Mouse (Mus musculus): Measurements from ENCODE around the gene Qtrt1. TPM values are rescaled to one million over a fixed set of nuclear protein-coding genes. Genes with fewer than 3 reads are reported as not detected.
"Not testable (repeated sequence)": the region's sequence is repeated elsewhere in the genome, so short reads cannot be mapped to it uniquely, and the experiment has no call there.

Qtrt1 gene
- total RNA-seq, 2 experiments from 2014 or later: 13.6 to 17.7 TPM

GRCm38 (mm10) chr9:21451391-21451790, 39.8 kb downstream of the Qtrt1 start:
- DNase-seq: no peak

- no peak for DNase-seq
Measured at GRCm38 (mm10) chr9:21451870-21452269, 40.2 kb downstream of the Qtrt1 start.

DNA sequence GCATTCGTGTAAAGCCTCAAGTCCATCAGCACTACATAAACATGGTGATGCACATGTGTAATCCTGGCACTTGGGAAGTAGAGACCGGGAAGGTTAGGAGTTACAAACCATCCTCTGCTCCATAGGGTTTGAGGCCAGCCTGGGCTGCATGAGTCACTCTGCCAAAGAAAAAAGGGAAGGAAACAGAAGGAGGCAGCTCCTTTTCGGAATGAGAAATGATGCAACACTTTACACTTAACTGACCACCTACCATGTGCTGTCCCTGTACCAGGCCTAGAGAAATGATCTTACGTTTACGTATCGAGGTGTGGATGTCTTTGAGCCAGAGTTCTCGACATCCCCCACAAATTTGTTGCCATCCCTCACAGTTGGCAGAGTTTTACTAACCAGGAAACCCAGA, 41.4 kb downstream of the Qtrt1 start:
- no peak for DNase-seq

- DNase-seq: no peak
Measured at GRCm38 (mm10) chr9:21453459-21453858, 41.8 kb downstream of the Qtrt1 start.

DNA sequence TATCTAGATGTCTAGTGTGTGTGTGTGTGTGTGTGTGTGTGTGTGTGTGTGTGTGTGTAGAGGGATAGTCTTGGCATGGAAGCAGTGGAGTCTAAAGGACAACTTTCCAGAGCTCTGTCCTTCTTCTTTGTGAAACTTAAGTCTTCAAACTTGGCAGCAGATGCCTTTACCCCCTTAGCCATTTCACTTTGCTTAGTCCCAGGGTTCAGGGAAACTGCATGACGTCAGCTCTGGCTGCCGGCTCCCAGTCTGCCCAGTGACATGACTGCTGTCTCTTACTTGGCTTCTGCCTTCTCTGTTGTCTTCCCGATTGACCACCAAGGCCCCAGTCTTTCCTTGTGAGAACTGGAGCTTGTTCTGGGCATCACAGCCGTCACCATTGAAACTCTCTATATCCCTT, 42.9 kb downstream of the Qtrt1 start:
- DNase-seq: peak; percentile 29 to 46

DNA sequence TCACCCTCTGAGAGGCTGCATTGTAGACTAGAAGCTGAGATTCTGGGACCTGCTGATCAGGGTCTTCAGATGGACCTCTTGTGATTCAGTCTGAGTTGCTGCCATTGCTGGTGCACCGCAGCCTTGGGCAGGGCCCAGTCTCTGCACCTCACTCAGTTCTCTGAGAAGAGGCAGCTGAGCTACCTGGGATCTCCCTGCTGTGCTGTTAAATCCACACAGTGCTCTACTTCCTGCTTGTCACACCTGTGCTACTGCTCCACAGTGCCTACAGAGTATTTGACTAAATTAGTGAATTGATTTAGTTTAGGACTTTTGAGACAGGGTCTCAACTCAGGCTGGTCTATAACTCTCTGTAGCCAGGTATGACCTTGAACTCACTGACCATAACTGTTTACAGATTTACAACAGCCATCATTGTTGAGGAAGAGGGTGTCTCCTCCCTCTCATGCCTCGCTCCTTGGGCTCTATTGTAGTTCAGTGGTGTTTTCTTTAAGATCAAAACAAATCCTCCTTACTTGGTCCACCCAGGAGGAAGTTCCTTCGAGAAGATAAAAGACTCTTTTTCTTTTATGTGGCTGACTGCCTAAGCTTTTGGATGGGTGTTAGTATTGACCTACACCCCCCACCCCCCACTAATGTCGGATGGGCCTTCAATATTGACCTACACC, 43.6 kb downstream of the Qtrt1 start:
- no peak for DNase-seq

- no peak for DNase-seq
Measured at GRCm38 (mm10) chr9:21456246-21456929, 44.8 kb downstream of the Qtrt1 start.

GRCm38 (mm10) chr9:21456930-21457634, 45.4 kb downstream of the Qtrt1 start:
- DNase-seq: no peak

DNA sequence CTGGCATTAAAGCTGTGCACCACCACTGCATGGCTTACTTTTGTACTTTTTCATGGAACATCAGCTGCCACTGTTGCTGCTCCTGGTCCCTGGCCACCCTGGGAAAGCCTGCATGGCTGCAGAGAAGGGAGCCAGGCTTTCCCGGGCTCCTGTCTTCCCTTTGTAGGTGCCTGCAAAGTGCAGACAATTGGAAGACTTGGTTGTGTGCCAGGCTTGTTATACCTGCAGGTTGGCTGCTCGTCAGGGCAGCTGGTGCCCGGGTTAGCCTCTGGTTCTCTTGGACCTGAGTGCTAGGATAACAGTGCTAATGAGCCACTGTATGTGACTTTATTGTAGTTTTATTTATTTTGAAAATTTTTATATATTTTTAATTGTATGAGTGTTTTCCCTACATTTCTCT, 47.2 kb downstream of the Qtrt1 start:
- DNase-seq: no peak

DNA sequence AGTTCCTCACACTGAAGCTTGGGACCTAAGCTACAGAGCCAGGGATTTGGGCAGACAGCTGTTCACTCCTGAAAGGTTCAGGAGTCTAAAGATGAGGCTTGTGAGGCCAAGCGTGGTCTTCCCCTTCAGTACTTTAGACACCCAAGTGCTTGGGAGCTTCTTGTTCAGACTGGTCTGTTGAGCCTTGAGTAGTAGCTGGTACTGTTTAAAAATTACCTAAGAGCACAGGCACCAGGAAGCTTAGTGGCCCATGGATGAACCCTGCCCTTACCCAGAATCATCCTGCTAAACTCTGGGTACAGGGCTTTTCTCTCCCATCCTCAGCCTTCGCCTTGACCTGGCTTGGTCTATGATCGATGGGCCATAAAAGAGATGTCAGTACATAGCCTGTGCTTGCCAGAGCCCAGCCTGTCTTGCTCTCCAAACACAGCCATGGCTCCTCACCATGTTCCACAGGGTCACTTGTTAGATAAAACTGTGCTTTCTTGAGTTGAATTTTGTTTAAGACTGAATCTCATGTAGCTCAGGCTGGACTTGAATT, 48.8 kb downstream of the Qtrt1 start:
- DNase-seq: peak in 1 of 2 experiments; percentile 59

DNA sequence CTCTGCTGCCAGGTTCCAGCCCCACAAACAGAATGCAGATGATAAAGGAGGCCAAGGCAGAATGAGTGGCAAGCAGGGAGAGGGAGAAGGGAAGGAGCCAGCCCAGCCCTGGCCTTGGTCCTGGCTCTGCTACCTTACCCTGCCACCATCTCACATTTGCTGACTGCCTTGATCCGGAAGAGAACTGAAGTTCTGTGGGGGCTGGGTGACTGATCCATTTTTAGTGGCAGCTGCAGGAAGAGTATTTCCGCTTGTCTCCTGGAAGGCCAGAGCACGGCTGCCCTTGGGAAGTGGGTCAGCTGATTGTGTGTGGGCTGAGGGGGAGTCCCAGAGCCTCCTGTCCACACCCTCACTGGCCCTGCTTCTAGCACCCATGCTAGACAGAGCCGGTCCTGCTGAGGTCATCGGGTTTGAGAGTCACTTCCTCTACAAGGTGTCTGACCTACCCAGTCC, 51.5 kb downstream of the Qtrt1 start:
- peak; percentile 85 to 86 for DNase-seq

GRCm38 (mm10) chr9:21463766-21464564, 52.3 kb downstream of the Qtrt1 start:
- DNase-seq: peak; percentile 43 to 50

GRCm38 (mm10) chr9:21464565-21464928, 52.9 kb downstream of the Qtrt1 start:
- DNase-seq: not testable (repeated sequence)

GRCm38 (mm10) chr9:21469032-21470024, 57.7 kb downstream of the Qtrt1 start:
- peak; percentile 56 to 72 for DNase-seq

Other genes with a start within 250 kb of the Qtrt1 start
- 10 to 100 TPM in 1 of 2 experiments, 1 to 10 TPM in 1; 8.6 to 10.6 TPM for gene Pde4a, start 246.1 kb upstream of the Qtrt1 start, total RNA-seq (2021)
- gene Keap1, start 172.5 kb upstream of the Qtrt1 start, total RNA-seq (2021): 10 to 100 TPM; 45.8 to 46.0 TPM
- under 1 TPM in 1 of 2 experiments, not detected in 1; 0.99 TPM for gene S1pr5, start 163.4 kb upstream of the Qtrt1 start, total RNA-seq (2021)
- 10 to 100 TPM; 39.1 to 39.5 TPM for gene Atg4d, start 146.5 kb upstream of the Qtrt1 start, total RNA-seq (2021)
- gene Kri1, start 123.9 kb upstream of the Qtrt1 start, total RNA-seq (2021): 10 to 100 TPM; 24.8 to 32.2 TPM
- gene Cdkn2d, start 120.4 kb upstream of the Qtrt1 start, total RNA-seq (2021): 10 to 100 TPM; 14.2 to 16.0 TPM
- gene Ap1m2, start 99.5 kb upstream of the Qtrt1 start, total RNA-seq (2021): not detected
- gene Slc44a2, start 91.1 kb upstream of the Qtrt1 start, total RNA-seq (2021): 10 to 100 TPM; 35.2 to 54.2 TPM
- 10 to 100 TPM; 52.6 to 66.1 TPM for gene Ilf3, start 44.0 kb upstream of the Qtrt1 start, total RNA-seq (2021)
- 100 to 1,000 TPM in 1 of 2 experiments, 10 to 100 TPM in 1; 99.8 to 102 TPM for gene Dnm2, start 13.1 kb downstream of the Qtrt1 start, total RNA-seq (2021)
- 10 to 100 TPM; 30.3 to 39.1 TPM for gene Tmed1, start 98.4 kb downstream of the Qtrt1 start, total RNA-seq (2021)
- 1 to 10 TPM; 1.5 to 2.9 TPM for gene AB124611, start 114.3 kb downstream of the Qtrt1 start, total RNA-seq (2021)
- 10 to 100 TPM; 42.2 to 45.0 TPM for gene Carm1, start 135.1 kb downstream of the Qtrt1 start, total RNA-seq (2021)
- gene Timm29, start 180.9 kb downstream of the Qtrt1 start, total RNA-seq (2021): 10 to 100 TPM; 57.4 to 68.8 TPM
- gene Yipf2, start 181.0 kb downstream of the Qtrt1 start, total RNA-seq (2021): 10 to 100 TPM; 23.3 to 39.1 TPM
- gene Smarca4, start 204.3 kb downstream of the Qtrt1 start, total RNA-seq (2021): 10 to 100 TPM; 74.6 to 80.8 TPM